Mouse (Mus musculus): Measurements from ENCODE around the gene Map6. TPM values are rescaled to one million over a fixed set of nuclear protein-coding genes. Genes with fewer than 3 reads are reported as not detected.

Gene Map6
- polyA plus RNA-seq, 1 experiment from 2014 or later, result 3.0 TPM

DNA sequence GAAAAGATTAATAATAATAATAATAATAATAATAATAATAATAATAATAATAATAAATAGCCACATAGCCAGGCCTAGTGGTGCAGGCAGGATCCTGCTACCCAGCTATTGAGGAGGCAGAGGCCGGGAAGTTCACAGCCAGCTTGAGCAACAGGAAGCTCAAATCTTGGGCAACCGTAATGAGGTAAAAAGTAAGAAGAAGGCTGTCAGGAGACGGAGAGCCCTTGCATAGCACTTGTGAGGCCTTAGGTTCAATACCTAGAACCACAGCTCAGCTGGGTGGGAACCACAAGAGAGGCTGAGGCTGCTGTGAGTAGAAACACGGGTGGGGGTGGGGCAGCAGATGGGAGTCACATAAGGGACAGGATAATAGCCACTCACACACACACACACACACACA, 47.3 kb downstream of the Map6 start:
- H3K4me3 ChIP-seq (ENCODE audit: inconsistent target), result no peak overlapping the region
- WGBS (ENCODE audit: missing documents), result 18% methylated on average over 4 of the region's 4 CpGs
- no peaks in the 10 kb centered on the region for H3K36me3 ChIP-seq (ENCODE audit: inconsistent target)
- no peak overlapping the region for H3K27ac ChIP-seq
- H3K79me2 ChIP-seq (ENCODE audit: inconsistent target), result no peaks in the 10 kb centered on the region

DNA sequence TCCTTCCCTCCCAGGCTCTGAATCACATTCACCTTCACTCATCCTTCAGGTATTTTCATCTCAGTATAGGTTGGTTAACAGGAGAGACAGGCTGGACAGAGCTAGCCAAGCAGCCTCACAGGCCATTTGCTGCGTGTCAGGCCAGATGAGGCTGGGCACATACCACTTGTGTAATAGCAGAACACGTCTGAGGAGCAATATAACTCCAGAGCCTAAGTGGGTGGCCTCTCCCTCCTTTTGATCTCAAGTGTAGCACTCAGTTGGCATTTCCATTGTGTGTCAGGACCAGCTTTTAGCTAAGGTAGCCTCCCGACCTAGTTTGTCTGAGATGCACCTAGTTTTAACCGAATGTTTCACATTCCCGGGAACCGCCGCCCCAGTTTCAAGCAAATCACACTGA, 49.0 kb downstream of the Map6 start:
- H3K4me3 ChIP-seq (ENCODE audit: inconsistent target), result no peak overlapping the region
- WGBS (ENCODE audit: missing documents), result 94% methylated on average over 7 of the region's 7 CpGs
- H3K27ac ChIP-seq, result no peak overlapping the region
- no peaks in the 10 kb centered on the region for H3K36me3 ChIP-seq (ENCODE audit: inconsistent target)
- no peaks in the 10 kb centered on the region for H3K79me2 ChIP-seq (ENCODE audit: inconsistent target)

DNA sequence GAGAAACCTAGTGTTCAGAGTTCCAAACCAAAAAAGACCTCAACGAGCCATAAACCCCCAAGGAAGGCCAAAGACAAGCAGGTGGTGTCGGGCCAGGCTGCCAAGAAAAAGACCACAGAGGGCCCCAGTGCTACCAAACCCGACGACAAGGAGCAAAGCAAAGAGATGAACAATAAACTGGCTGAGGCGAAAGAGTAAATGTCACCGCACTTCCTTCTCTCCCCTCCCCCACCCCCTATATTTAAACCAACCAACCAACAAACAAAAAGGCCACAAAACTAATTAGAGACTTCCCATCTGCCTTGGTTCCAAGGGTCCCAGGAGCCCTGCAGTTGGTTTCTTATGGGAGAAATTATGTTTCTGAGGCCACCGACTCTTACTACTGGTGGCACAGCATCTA, 50.2 kb downstream of the Map6 start:
- H3K4me3 ChIP-seq (ENCODE audit: inconsistent target), result no peak overlapping the region
- 80% methylated on average over 7 of the region's 7 CpGs for WGBS (ENCODE audit: missing documents)
- no peaks in the 10 kb centered on the region for H3K36me3 ChIP-seq (ENCODE audit: inconsistent target)
- no peaks in the 10 kb centered on the region for H3K79me2 ChIP-seq (ENCODE audit: inconsistent target)
- no peak overlapping the region for H3K27ac ChIP-seq

DNA sequence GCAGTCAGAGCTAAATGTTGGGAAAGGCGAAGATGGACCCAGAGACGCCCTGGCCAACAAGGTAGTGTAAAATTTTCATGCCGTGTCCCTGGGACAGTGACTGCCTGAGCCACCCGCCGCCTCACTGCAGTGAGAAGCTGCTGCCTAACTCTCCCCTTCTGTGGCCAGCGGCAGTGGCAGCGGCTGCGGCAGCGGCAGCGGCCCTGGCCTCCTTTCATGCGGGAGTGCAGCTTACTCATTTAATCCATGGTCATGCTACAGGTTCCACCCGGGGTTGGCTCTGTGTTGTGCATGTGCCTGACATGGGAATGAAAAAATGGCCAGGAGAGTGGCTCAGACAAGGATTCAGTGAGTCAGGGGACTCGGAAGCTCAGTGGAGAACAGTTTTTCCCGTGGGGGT, 53.3 kb downstream of the Map6 start:
- 44% methylated on average over 14 of the region's 14 CpGs for WGBS (ENCODE audit: missing documents)
- no peak overlapping the region for H3K4me3 ChIP-seq (ENCODE audit: inconsistent target)
- no peaks in the 10 kb centered on the region for H3K36me3 ChIP-seq (ENCODE audit: inconsistent target)
- no peak overlapping the region for H3K27ac ChIP-seq
- H3K79me2 ChIP-seq (ENCODE audit: inconsistent target), result no peaks in the 10 kb centered on the region

DNA sequence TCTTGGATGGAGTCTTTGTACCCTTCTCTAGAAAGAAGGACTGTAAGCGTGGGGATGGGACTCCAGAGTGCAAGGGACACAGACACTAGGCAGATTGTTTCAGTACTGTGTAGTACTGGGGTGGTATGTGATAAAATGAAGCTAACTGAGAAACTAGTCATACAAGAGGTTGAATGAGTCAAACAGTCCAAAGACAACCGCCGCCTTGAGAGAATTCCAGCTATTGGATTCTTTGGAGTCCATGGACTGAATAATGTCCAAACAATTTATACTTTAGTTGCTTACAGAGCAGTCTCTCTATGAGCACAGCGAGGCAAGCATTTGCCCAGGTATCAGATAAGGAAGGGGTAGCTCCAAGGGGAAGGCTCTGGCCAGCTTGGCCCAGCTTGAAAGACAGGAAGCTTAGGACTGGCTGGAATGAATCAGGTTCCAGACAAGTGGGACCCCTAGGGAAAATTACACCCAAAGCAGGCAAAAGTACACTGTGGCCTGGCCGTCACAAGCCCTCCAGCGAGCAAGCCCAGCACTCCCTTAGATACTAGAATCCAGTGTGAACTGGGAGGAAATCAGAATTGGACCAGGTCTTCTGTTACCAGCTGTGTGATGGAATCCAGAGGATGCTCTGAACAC, 55.6 kb downstream of the Map6 start:
- H3K36me3 ChIP-seq (ENCODE audit: inconsistent target), result no peaks in the 10 kb centered on the region
- 88% methylated on average over 6 of the region's 6 CpGs for WGBS (ENCODE audit: missing documents)
- no peak overlapping the region for H3K27ac ChIP-seq
- no peaks in the 10 kb centered on the region for H3K79me2 ChIP-seq (ENCODE audit: inconsistent target)
- H3K4me3 ChIP-seq (ENCODE audit: inconsistent target), result no peak overlapping the region

DNA sequence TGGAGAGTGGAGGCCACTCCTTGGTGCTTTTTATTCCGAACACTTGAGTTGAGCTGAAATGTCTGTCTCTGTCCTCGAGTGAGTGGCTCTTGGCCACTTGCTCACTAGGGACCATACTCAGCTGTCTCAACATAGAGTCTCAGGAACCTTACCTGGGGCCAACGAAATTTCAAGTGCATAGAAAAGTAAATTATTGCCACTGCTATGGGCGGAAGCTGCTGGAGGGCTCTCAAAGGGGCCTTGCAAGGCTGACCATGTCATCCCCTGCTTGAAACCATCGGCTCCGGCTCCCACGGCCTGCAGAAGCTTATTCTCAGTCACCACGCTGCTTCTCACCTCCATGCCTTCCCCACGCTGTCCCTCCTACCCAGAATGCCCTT, 56.1 kb downstream of the Map6 start:
- Histone ChIP-seq H3K27ac (no peak overlapping the region), H3K36me3 (ENCODE audit: inconsistent target) (no peaks in the 10 kb centered on the region), H3K4me3 (ENCODE audit: inconsistent target) (no peak overlapping the region), H3K79me2 (ENCODE audit: inconsistent target) (no peaks in the 10 kb centered on the region)
- 94% methylated on average over 6 of the region's 9 CpGs for WGBS (ENCODE audit: missing documents)

DNA sequence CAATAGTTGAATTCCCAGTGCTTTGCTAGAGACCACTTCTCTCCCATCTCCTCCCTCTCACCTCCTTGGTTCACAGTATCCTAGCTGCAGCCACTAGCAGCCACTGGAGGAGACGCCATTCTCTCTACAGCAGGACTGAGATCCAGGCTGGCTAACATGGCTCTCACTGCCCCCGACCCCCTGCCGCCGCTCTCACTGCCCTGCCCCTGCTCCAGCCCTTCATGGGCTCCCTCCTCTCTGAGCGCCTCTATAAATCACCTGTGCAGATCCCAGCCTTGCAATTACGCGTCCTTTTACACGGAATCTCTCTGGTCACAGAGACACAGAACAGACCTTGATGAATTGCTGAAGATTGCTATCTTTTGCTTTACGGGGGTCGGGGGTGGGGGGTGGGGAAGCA, 57.6 kb downstream of the Map6 start:
- Histone ChIP-seq H3K27ac (no peak overlapping the region), H3K36me3 (ENCODE audit: inconsistent target) (no peaks in the 10 kb centered on the region), H3K79me2 (ENCODE audit: inconsistent target) (no peaks in the 10 kb centered on the region), H3K4me3 (ENCODE audit: inconsistent target) (no peak overlapping the region)
- WGBS (ENCODE audit: missing documents), result 70% methylated on average over 10 of the region's 10 CpGs

DNA sequence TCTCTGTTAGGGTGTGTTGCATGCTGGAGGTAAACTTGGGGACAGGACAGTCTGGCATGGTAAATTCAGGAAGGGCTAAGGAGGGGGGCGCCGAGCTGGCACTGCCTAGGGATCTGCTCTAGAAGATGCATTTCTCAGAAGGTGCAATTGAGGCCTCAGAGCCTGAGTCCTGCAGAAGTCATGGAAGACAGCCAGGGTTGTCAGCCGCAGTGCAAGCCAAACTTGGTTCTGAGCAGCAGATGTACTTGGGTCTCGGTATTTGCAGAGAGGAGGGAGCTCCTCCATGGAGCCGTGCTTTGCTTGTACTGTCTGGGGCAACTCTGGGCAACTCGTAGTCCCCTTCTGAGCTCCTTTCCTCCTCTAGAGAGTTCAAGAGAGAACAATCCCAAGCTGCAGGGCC, 58.9 kb downstream of the Map6 start:
- H3K36me3 ChIP-seq (ENCODE audit: inconsistent target), result no peaks in the 10 kb centered on the region
- H3K4me3 ChIP-seq (ENCODE audit: inconsistent target), result no peak overlapping the region
- WGBS (ENCODE audit: missing documents), result 89% methylated on average over 6 of the region's 6 CpGs
- no peak overlapping the region for H3K27ac ChIP-seq
- no peaks in the 10 kb centered on the region for H3K79me2 ChIP-seq (ENCODE audit: inconsistent target)

DNA sequence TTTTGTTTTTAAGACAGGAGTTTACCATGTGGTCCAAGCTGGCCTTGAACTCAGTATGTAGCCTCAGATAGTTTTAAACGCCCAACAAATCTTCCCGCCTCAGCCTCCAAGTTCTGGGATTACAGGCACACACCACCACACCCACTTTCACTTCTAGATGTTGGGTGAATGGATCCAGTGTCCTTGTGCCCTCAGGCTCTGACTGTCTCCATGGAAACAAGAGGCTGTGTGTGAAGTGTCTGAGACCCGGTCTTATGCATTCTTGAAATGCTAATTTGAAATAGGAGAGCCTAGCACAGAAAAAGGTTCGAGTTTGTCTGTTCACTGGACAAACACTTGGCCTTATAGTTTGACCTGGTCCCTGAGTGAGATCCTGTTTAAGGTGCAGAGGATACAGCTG, 61.6 kb downstream of the Map6 start:
- H3K27ac ChIP-seq, result no peak overlapping the region
- no peaks in the 10 kb centered on the region for H3K36me3 ChIP-seq (ENCODE audit: inconsistent target)
- no peaks in the 10 kb centered on the region for H3K79me2 ChIP-seq (ENCODE audit: inconsistent target)
- 87% methylated on average over 4 of the region's 4 CpGs for WGBS (ENCODE audit: missing documents)
- H3K4me3 ChIP-seq (ENCODE audit: inconsistent target), result no peak overlapping the region

DNA sequence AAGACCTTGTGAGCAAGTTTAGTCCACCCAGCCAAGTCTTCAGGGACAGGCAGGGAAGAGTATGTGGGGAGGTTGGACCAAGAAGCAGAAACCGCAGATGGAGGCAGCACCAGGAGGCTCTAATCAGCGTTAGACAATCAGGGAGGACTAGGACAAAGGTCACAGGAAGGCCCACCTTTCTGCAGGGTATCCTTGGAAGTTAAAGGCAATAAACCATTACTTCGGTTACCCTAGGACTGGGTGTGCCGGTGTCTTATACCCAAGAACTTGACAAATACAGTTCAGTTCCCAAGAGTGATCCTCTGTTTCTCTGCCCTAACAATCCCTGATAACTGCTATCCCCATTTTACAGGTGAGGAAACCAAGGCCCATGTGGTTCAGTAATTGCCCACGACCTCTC, 62.8 kb downstream of the Map6 start:
- no peak overlapping the region for H3K4me3 ChIP-seq (ENCODE audit: inconsistent target)
- no peaks in the 10 kb centered on the region for H3K79me2 ChIP-seq (ENCODE audit: inconsistent target)
- H3K36me3 ChIP-seq (ENCODE audit: inconsistent target), result no peaks in the 10 kb centered on the region
- no peak overlapping the region for H3K27ac ChIP-seq
- WGBS (ENCODE audit: missing documents), result 94% methylated on average over 5 of the region's 5 CpGs

DNA sequence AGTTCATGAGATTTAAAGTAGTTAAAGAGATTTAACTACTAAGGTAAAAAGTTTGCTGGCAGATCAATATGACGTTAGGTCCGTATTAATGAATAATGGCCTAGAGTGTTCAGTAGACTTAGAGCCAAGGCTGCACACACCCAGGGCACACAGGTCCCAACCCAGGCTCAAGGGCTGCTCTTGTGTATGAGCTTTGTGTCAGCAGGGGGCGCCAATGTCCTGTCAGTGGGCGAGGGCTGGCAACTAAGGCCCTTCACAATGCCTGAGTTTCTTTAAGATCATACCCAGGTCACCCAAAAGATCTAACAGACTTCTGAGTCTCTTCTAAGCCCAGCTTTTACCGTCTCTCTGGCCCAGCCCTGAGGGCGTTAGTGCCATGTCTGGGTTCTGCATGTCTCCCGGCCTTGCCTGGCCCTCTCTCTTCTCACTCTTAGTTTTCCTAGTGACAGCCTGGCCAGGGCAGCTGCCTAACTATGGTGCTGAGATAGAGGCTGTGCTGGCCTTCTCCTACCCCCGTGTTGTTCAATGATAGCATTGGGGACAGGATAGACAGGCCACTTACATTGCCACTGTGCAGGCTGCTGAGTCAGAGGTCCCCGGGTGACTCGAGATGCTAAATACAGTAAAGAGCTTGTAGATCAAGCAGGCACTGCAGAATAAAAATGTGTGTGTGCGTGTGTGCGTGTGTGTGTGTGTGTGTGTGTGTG, 65.7 kb downstream of the Map6 start:
- H3K27ac ChIP-seq, result no peak overlapping the region
- 52% methylated on average over 12 of the region's 12 CpGs for WGBS (ENCODE audit: missing documents)
- H3K4me3 ChIP-seq (ENCODE audit: inconsistent target), result no peak overlapping the region
- H3K36me3 ChIP-seq (ENCODE audit: inconsistent target), result no peaks in the 10 kb centered on the region
- no peaks in the 10 kb centered on the region for H3K79me2 ChIP-seq (ENCODE audit: inconsistent target)

DNA sequence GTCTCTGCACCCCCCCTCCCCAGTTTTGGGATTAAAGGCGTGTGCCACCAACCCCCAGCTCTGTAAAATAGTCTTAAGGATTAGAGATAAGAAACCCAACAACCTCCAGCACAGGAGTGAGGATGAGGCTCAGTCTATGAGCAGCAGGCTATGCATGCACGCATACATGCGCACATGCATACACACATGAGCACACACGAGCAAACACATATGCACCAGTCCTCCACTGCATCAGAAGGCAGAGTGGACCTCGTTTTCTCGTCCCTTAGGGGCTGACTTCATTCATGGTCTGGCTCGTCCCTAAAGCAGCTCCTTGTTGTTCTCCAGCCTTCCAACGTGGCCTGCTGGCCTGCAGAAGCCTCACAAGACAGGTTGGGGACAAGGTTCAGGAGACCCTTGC, 73.5 kb downstream of the Map6 start:
- Histone ChIP-seq H3K79me2 (ENCODE audit: inconsistent target) (no peaks in the 10 kb centered on the region), H3K36me3 (ENCODE audit: inconsistent target) (no peaks in the 10 kb centered on the region), H3K4me3 (ENCODE audit: inconsistent target) (no peak overlapping the region), H3K27ac (no peak overlapping the region)
- WGBS (ENCODE audit: missing documents), result 94% methylated on average over 8 of the region's 8 CpGs

DNA sequence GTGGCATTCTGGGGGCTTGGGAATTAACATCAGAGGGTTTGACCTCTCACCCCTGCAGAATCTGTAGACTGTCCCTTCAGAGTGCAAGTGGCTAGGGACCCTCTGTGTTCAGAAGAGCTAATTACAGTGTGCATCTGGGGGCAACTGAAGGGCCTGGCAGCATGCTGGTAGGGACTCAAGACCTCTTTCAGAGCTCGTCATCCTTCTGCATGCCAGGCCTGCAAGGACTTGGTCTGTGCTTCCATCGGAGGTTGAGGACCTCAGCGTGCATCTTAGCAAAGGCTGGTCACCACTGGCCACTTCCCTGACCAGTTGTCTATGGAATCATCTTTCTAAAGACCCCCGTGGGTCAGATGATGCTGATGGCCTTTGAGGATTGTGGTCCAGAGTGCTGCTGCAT, 76.3 kb downstream of the Map6 start:
- Histone ChIP-seq H3K36me3 (ENCODE audit: inconsistent target) (no peaks in the 10 kb centered on the region), H3K79me2 (ENCODE audit: inconsistent target) (no peaks in the 10 kb centered on the region), H3K27ac (no peak overlapping the region), H3K4me3 (ENCODE audit: inconsistent target) (no peak overlapping the region)
- WGBS (ENCODE audit: missing documents), result 90% methylated on average over 4 of the region's 4 CpGs

DNA sequence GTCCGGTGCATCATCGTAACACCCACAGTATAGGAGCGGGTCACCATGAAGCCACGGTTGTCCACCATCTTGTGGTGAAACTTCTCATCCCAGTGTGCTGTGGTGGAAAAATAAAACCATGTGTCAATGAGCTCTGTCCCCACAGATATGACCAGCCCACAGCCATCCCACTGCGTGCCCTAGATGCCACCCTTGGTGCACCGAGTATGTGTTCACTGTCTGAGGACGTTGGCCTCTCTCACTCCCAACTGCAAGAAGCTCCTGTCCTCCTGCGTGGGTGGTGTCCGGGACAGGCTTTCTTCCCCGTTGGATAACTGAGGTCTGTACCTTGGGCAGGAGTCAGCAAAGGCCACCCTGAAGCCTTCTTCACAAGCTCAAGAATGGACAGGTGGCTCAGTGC, 80.0 kb downstream of the Map6 start:
- H3K79me2 ChIP-seq (ENCODE audit: inconsistent target), result no peaks in the 10 kb centered on the region
- H3K36me3 ChIP-seq (ENCODE audit: inconsistent target), result no peaks in the 10 kb centered on the region
- WGBS (ENCODE audit: missing documents), result 97% methylated on average over 10 of the region's 10 CpGs
- H3K27ac ChIP-seq, result no peak overlapping the region
- no peak overlapping the region for H3K4me3 ChIP-seq (ENCODE audit: inconsistent target)

DNA sequence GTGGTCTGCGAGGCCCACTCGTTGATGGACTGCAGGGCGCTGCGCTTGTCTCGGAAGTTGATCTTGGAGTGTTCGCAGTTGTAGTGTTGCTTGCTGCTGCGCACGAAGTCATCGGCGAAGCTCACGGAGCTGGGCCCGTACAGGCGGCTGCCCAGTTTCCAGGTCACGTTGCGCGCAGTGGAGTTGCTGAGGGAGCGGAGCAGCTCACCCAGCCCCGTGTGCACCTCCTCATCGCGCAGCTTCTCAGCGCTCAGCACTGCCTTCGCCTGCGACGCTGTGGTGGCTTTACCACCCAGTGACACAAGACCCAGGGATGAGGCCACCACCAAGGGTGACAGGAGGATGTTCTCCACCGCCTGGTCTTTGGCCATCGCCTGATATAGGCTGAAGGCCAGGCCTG, 81.6 kb downstream of the Map6 start:
- no peak overlapping the region for H3K27ac ChIP-seq
- no peaks in the 10 kb centered on the region for H3K36me3 ChIP-seq (ENCODE audit: inconsistent target)
- 95% methylated on average over 26 of the region's 26 CpGs for WGBS (ENCODE audit: missing documents)
- H3K79me2 ChIP-seq (ENCODE audit: inconsistent target), result no peaks in the 10 kb centered on the region
- H3K4me3 ChIP-seq (ENCODE audit: inconsistent target), result no peak overlapping the region

All from macrophage (primary cell).